Mouse (Mus musculus) neural tube, embryonic 15.5 days (tissue): ENCODE results near the gene Fam160a1. TPM values are rescaled to one million over a fixed set of nuclear protein-coding genes. Genes with fewer than 3 reads are reported as not detected.
A peak's percentile ranks its signal among the peaks of the same experiment; 100 is the strongest.

ENCODE experiments used
- ATAC-seq: fragments of 200-750 bp; cut with Nextera tagmentation; 2 replicates; pipeline ENCODE4 v1.8.0; 2017; ENCODE audit warnings: mild to moderate bottlenecking, moderate TSS enrichment, moderate library complexity; ENCODE audit not compliant: low FRiP score
- H3K27ac ChIP-seq: fragments of 300-500 bp; sonication (generic); replicated peaks from 2 replicates; pipeline ENCODE4 v1.5.1; 2015; ENCODE audit warnings: mild to moderate bottlenecking, inconsistent platforms
- H3K27me3 ChIP-seq: fragments of 300-500 bp; sonication (generic); replicated peaks from 2 replicates; pipeline ENCODE4 v1.6.1; 2015; ENCODE audit warnings: inconsistent platforms
- H3K36me3 ChIP-seq: fragments of 300-500 bp; sonication (generic); 2 replicates; pipeline ENCODE4 v1.6.1; 2015; ENCODE audit warnings: inconsistent platforms
- H3K4me1 ChIP-seq: fragments of 300-500 bp; sonication (generic); 2 replicates; pipeline ENCODE4 v1.6.1; 2015; ENCODE audit warnings: inconsistent platforms
- H3K4me2 ChIP-seq: fragments of 300-500 bp; sonication (generic); 2 replicates; pipeline ENCODE4 v1.6.1; 2015; ENCODE audit warnings: inconsistent platforms, mild to moderate bottlenecking, moderate library complexity
- H3K4me3 ChIP-seq: fragments of 300-500 bp; sonication (generic); replicated peaks from 2 replicates; pipeline ENCODE4 v1.5.1; 2015; ENCODE audit warnings: mild to moderate bottlenecking, inconsistent platforms
- H3K9ac ChIP-seq: fragments of 300-500 bp; sonication (generic); replicated peaks from 2 replicates; pipeline ENCODE4 v1.6.1; 2015; ENCODE audit warnings: mild to moderate bottlenecking, inconsistent platforms
- H3K9me3 ChIP-seq: fragments of 300-500 bp; sonication (generic); replicated peaks from 2 replicates; pipeline ENCODE4 v1.6.1; 2016; ENCODE audit warnings: inconsistent platforms
- WGBS: fragments of 180-500 bp; shearing (Covaris S2); methylation state at CpG from one replicate; pipeline ENCODE4 v1.1.7; 2015; ENCODE audit warnings: mixed read lengths; 5-methylcytosine and 5-hydroxymethylcytosine counted together
- polyA plus RNA-seq: library from polyadenylated mRNA; unstranded; fragments of >200 nt; fragmentation: Nextera tagmentation; extraction: Ambion mirVana; gene quantifications from 2 replicates; pipeline ENCODE4 v1.2.1, GENCODE M21; 2015

Fam160a1 gene
- polyA plus RNA-seq, 1 experiment from 2014 or later: 0.31 TPM

GRCm38 (mm10) chr3:85820839-85821548 is 3.9 kb upstream of the Fam160a1 start:
- Histone ChIP-seq H3K36me3 (no peaks in the 10 kb centered on the region), H3K9me3 (no peaks in the 10 kb centered on the region), H3K9ac (no peak overlapping the region), H3K4me2 (0 out of 2 replicates have a peak overlapping the region, but pooled peaks have one; percentile 13), H3K27me3 (no peaks in the 10 kb centered on the region), H3K27ac (0 out of 2 replicates have a peak overlapping the region, but pooled peaks have one; percentile 20), H3K4me3 (no peak overlapping the region), H3K4me1 (no peaks in the 10 kb centered on the region)
- WGBS: 50% methylated on average over 15 of the region's 15 CpGs
- peak; percentile 24; the same call in 1 of the 2 replicates for ATAC-seq

GRCm38 (mm10) chr3:85819319-85819718 is 2.2 kb upstream of the Fam160a1 start:
- H3K36me3 ChIP-seq: no peaks in the 10 kb centered on the region
- H3K4me3 ChIP-seq: no peak overlapping the region
- WGBS: 88% methylated on average over 3 of the region's 3 CpGs
- H3K27me3 ChIP-seq: no peaks in the 10 kb centered on the region
- H3K9ac ChIP-seq: no peak overlapping the region
- H3K4me2 ChIP-seq: no peak overlapping the region
- H3K9me3 ChIP-seq: no peaks in the 10 kb centered on the region
- H3K4me1 ChIP-seq: no peaks in the 10 kb centered on the region
- H3K27ac ChIP-seq: no peak overlapping the region
- ATAC-seq: no peak

- no peak for ATAC-seq
- no peaks in the 10 kb centered on the region for H3K27me3 ChIP-seq
- H3K9me3 ChIP-seq: no peaks in the 10 kb centered on the region
- 76% methylated on average over 7 of the region's 7 CpGs for WGBS
- H3K9ac ChIP-seq: no peak overlapping the region
- no peak overlapping the region for H3K4me3 ChIP-seq
- no peak overlapping the region for H3K27ac ChIP-seq
- no peak overlapping the region for H3K4me2 ChIP-seq
- no peaks in the 10 kb centered on the region for H3K4me1 ChIP-seq
- H3K36me3 ChIP-seq: no peaks in the 10 kb centered on the region
Measured at GRCm38 (mm10) chr3:85814241-85814640, 2.9 kb downstream of the Fam160a1 start.

- no peak overlapping the region for H3K9ac ChIP-seq
- no peaks in the 10 kb centered on the region for H3K4me1 ChIP-seq
- H3K36me3 ChIP-seq: no peaks in the 10 kb centered on the region
- H3K4me2 ChIP-seq: no peak overlapping the region
- WGBS: 79% methylated on average over 4 of the region's 4 CpGs
- ATAC-seq: no peak
- no peaks in the 10 kb centered on the region for H3K27me3 ChIP-seq
- no peak overlapping the region for H3K27ac ChIP-seq
- H3K9me3 ChIP-seq: no peaks in the 10 kb centered on the region
- no peak overlapping the region for H3K4me3 ChIP-seq
Measured at GRCm38 (mm10) chr3:85813101-85814014, 3.7 kb downstream of the Fam160a1 start.

- H3K27ac ChIP-seq: no peak overlapping the region
- H3K9me3 ChIP-seq: no peaks in the 10 kb centered on the region
- no peak overlapping the region for H3K9ac ChIP-seq
- no peak overlapping the region for H3K4me2 ChIP-seq
- H3K36me3 ChIP-seq: no peaks in the 10 kb centered on the region
- WGBS: 94% methylated on average over 5 of the region's 5 CpGs
- no peak for ATAC-seq
- H3K27me3 ChIP-seq: no peaks in the 10 kb centered on the region
- H3K4me3 ChIP-seq: no peak overlapping the region
- no peaks in the 10 kb centered on the region for H3K4me1 ChIP-seq
Measured at GRCm38 (mm10) chr3:85812010-85812409, 5.1 kb downstream of the Fam160a1 start.

GRCm38 (mm10) chr3:85793166-85793565 is 23.9 kb downstream of the Fam160a1 start:
- no peaks in the 10 kb centered on the region for H3K27me3 ChIP-seq
- WGBS: 69% methylated on average over 1 of the region's 1 CpGs
- no peak for ATAC-seq
- no peaks in the 10 kb centered on the region for H3K9me3 ChIP-seq
- no peaks in the 10 kb centered on the region for H3K36me3 ChIP-seq
- no peak overlapping the region for H3K4me2 ChIP-seq
- H3K4me1 ChIP-seq: no peaks in the 10 kb centered on the region
- H3K4me3 ChIP-seq: no peak overlapping the region
- H3K27ac ChIP-seq: no peak overlapping the region
- no peak overlapping the region for H3K9ac ChIP-seq

GRCm38 (mm10) chr3:85789748-85790147 is 27.3 kb downstream of the Fam160a1 start:
- Histone ChIP-seq H3K4me3 (no peak overlapping the region), H3K4me1 (no peaks in the 10 kb centered on the region), H3K9ac (no peak overlapping the region), H3K27ac (no peak overlapping the region), H3K36me3 (no peaks in the 10 kb centered on the region), H3K4me2 (no peak overlapping the region), H3K9me3 (no peaks in the 10 kb centered on the region), H3K27me3 (no peaks in the 10 kb centered on the region)
- 65% methylated on average over 4 of the region's 4 CpGs for WGBS
- no peak for ATAC-seq

GRCm38 (mm10) chr3:85786501-85786900 is 30.6 kb downstream of the Fam160a1 start:
- no peak for ATAC-seq
- H3K36me3 ChIP-seq: no peaks in the 10 kb centered on the region
- H3K9ac ChIP-seq: no peak overlapping the region
- no peaks in the 10 kb centered on the region for H3K4me1 ChIP-seq
- H3K4me2 ChIP-seq: no peak overlapping the region
- H3K27me3 ChIP-seq: no peaks in the 10 kb centered on the region
- no peaks in the 10 kb centered on the region for H3K9me3 ChIP-seq
- no peak overlapping the region for H3K27ac ChIP-seq
- no peak overlapping the region for H3K4me3 ChIP-seq
- WGBS: 76% methylated on average over 8 of the region's 8 CpGs

GRCm38 (mm10) chr3:85780906-85781305 is 36.2 kb downstream of the Fam160a1 start:
- Histone ChIP-seq H3K27ac (no peak overlapping the region), H3K9ac (no peak overlapping the region), H3K4me2 (no peak overlapping the region), H3K9me3 (no peaks in the 10 kb centered on the region), H3K4me3 (no peak overlapping the region), H3K36me3 (no peaks in the 10 kb centered on the region), H3K27me3 (no peaks in the 10 kb centered on the region), H3K4me1 (peaks cover 4% of the 10 kb centered on the region; the same call in 1 of the 2 replicates)
- no peak for ATAC-seq
- 73% methylated on average over 7 of the region's 7 CpGs for WGBS

GRCm38 (mm10) chr3:85780332-85780731 is 36.8 kb downstream of the Fam160a1 start:
- Histone ChIP-seq H3K27me3 (no peaks in the 10 kb centered on the region), H3K9ac (no peak overlapping the region), H3K4me3 (no peak overlapping the region), H3K4me2 (no peak overlapping the region), H3K9me3 (no peaks in the 10 kb centered on the region), H3K27ac (no peak overlapping the region), H3K36me3 (no peaks in the 10 kb centered on the region), H3K4me1 (peaks cover 4% of the 10 kb centered on the region; the same call in 1 of the 2 replicates)
- no peak for ATAC-seq
- WGBS: 57% methylated on average over 2 of the region's 2 CpGs

GRCm38 (mm10) chr3:85777841-85778240 is 39.2 kb downstream of the Fam160a1 start:
- no peak overlapping the region for H3K9ac ChIP-seq
- no peaks in the 10 kb centered on the region for H3K36me3 ChIP-seq
- no peaks in the 10 kb centered on the region for H3K9me3 ChIP-seq
- no peak overlapping the region for H3K27ac ChIP-seq
- no peak overlapping the region for H3K4me2 ChIP-seq
- H3K27me3 ChIP-seq: no peaks in the 10 kb centered on the region
- 76% methylated on average over 2 of the region's 2 CpGs for WGBS
- ATAC-seq: no peak
- H3K4me3 ChIP-seq: no peak overlapping the region
- peaks cover 4% of the 10 kb centered on the region; the same call in 1 of the 2 replicates for H3K4me1 ChIP-seq

GRCm38 (mm10) chr3:85777356-85777755 is 39.7 kb downstream of the Fam160a1 start:
- ATAC-seq: no peak
- H3K9me3 ChIP-seq: no peaks in the 10 kb centered on the region
- H3K36me3 ChIP-seq: no peaks in the 10 kb centered on the region
- no peak overlapping the region for H3K9ac ChIP-seq
- no peak overlapping the region for H3K27ac ChIP-seq
- H3K4me1 ChIP-seq: peaks cover 4% of the 10 kb centered on the region; the same call in 1 of the 2 replicates
- no peak overlapping the region for H3K4me3 ChIP-seq
- no peaks in the 10 kb centered on the region for H3K27me3 ChIP-seq
- WGBS: 87% methylated on average over 4 of the region's 4 CpGs
- H3K4me2 ChIP-seq: no peak overlapping the region
